Mouse (Mus musculus): ENCODE measurements around the gene Hao1. TPM values are rescaled to one million over a fixed set of nuclear protein-coding genes. Genes with fewer than 3 reads are reported as not detected.

Gene Hao1
- polyA plus RNA-seq, 1 experiment from 2014 or later: 0.11 TPM

GRCm38 (mm10) chr2:134486055-134486834, 67.9 kb downstream of the Hao1 start:
- WGBS: 19% methylated on average over 11 of the region's 11 CpGs
- Histone ChIP-seq H3K4me3 (replicated peaks; ENCODE audit: low read depth, low read length) (no peak overlapping the region), H3K27me3 (ENCODE audit: control insufficient read depth, insufficient read depth, low read length) (no peaks in the 10 kb centered on the region), H3K4me2 (ENCODE audit: low read length) (no peak overlapping the region), H3K4me1 (ENCODE audit: control insufficient read depth, insufficient read depth, low read length) (no peaks in the 10 kb centered on the region), H3K9me3 (ENCODE audit: control insufficient read depth, low read length) (no peaks in the 10 kb centered on the region), H3K36me3 (ENCODE audit: control insufficient read depth, insufficient read depth, low read length) (no peaks in the 10 kb centered on the region), H3K27ac (replicated peaks; ENCODE audit: low read depth, low read length) (no peak overlapping the region), H3K9ac (replicated peaks; ENCODE audit: low read length) (no peak overlapping the region)
- ATAC-seq (ENCODE audit: low FRiP score, low TSS enrichment) (peak; percentile 46; the same call in 1 of the 2 replicates), DNase-seq (peak; percentile 59)

- 42% methylated on average over 4 of the region's 4 CpGs for WGBS
- peak; percentile 79 for DNase-seq
- H3K4me1 ChIP-seq (ENCODE audit: control insufficient read depth, insufficient read depth, low read length): no peaks in the 10 kb centered on the region
Observed at GRCm38 (mm10) chr2:134482683-134483082, 71.5 kb downstream of the Hao1 start.

GRCm38 (mm10) chr2:134481759-134482158, 72.4 kb downstream of the Hao1 start:
- ATAC-seq (ENCODE audit: low FRiP score, low TSS enrichment) (peak; percentile 44; the same call in 1 of the 2 replicates), DNase-seq (peak; percentile 87)
- no peaks in the 10 kb centered on the region for H3K9me3 ChIP-seq (ENCODE audit: control insufficient read depth, low read length)
- H3K27me3 ChIP-seq (ENCODE audit: control insufficient read depth, insufficient read depth, low read length): no peaks in the 10 kb centered on the region
- WGBS: 15% methylated on average over 8 of the region's 8 CpGs
- no peak overlapping the region for H3K9ac ChIP-seq (replicated peaks; ENCODE audit: low read length)
- no peaks in the 10 kb centered on the region for H3K4me1 ChIP-seq (ENCODE audit: control insufficient read depth, insufficient read depth, low read length)
- no peaks in the 10 kb centered on the region for H3K36me3 ChIP-seq (ENCODE audit: control insufficient read depth, insufficient read depth, low read length)
- H3K4me2 ChIP-seq (ENCODE audit: low read length): no peak overlapping the region
- no peak overlapping the region for H3K4me3 ChIP-seq (replicated peaks; ENCODE audit: low read depth, low read length)
- no peak overlapping the region for H3K27ac ChIP-seq (replicated peaks; ENCODE audit: low read depth, low read length)

More at GRCm38 (mm10) chr2:134482683-134483082, 71.5 kb downstream of the Hao1 start:
- no peaks in the 10 kb centered on the region for H3K36me3 ChIP-seq (ENCODE audit: control insufficient read depth, insufficient read depth, low read length)
- H3K27ac ChIP-seq (replicated peaks; ENCODE audit: low read depth, low read length): no peak overlapping the region
- H3K27me3 ChIP-seq (ENCODE audit: control insufficient read depth, insufficient read depth, low read length): no peaks in the 10 kb centered on the region
- H3K4me3 ChIP-seq (replicated peaks; ENCODE audit: low read depth, low read length): no peak overlapping the region
- no peaks in the 10 kb centered on the region for H3K9me3 ChIP-seq (ENCODE audit: control insufficient read depth, low read length)
- peak; percentile 29; the same call in 1 of the 2 replicates for ATAC-seq (ENCODE audit: low FRiP score, low TSS enrichment)
- no peak overlapping the region for H3K9ac ChIP-seq (replicated peaks; ENCODE audit: low read length)
- H3K4me2 ChIP-seq (ENCODE audit: low read length): no peak overlapping the region

- no peaks in the 10 kb centered on the region for H3K4me1 ChIP-seq (ENCODE audit: control insufficient read depth, insufficient read depth, low read length)
- no peak overlapping the region for H3K4me3 ChIP-seq (replicated peaks; ENCODE audit: low read depth, low read length)
- H3K36me3 ChIP-seq (ENCODE audit: control insufficient read depth, insufficient read depth, low read length): no peaks in the 10 kb centered on the region
- no peaks in the 10 kb centered on the region for H3K9me3 ChIP-seq (ENCODE audit: control insufficient read depth, low read length)
- DNase-seq (no peak), ATAC-seq (ENCODE audit: low FRiP score, low TSS enrichment) (no peak)
- no peaks in the 10 kb centered on the region for H3K27me3 ChIP-seq (ENCODE audit: control insufficient read depth, insufficient read depth, low read length)
- 97% methylated on average over 6 of the region's 6 CpGs for WGBS
- no peak overlapping the region for H3K27ac ChIP-seq (replicated peaks; ENCODE audit: low read depth, low read length)
- H3K4me2 ChIP-seq (ENCODE audit: low read length): no peak overlapping the region
- no peak overlapping the region for H3K9ac ChIP-seq (replicated peaks; ENCODE audit: low read length)
Observed at GRCm38 (mm10) chr2:134481174-134481573, 73.0 kb downstream of the Hao1 start.

- WGBS: 90% methylated on average over 2 of the region's 2 CpGs
Observed at GRCm38 (mm10) chr2:134465132-134465531, 89.0 kb downstream of the Hao1 start.

GRCm38 (mm10) chr2:134462321-134462720, 91.8 kb downstream of the Hao1 start:
- no peak overlapping the region for H3K4me3 ChIP-seq (replicated peaks; ENCODE audit: low read depth, low read length)
- no peak overlapping the region for H3K9ac ChIP-seq (replicated peaks; ENCODE audit: low read length)
- no peaks in the 10 kb centered on the region for H3K9me3 ChIP-seq (ENCODE audit: control insufficient read depth, low read length)
- WGBS: 91% methylated on average over 6 of the region's 6 CpGs
- H3K27me3 ChIP-seq (ENCODE audit: control insufficient read depth, insufficient read depth, low read length): no peaks in the 10 kb centered on the region
- no peaks in the 10 kb centered on the region for H3K4me1 ChIP-seq (ENCODE audit: control insufficient read depth, insufficient read depth, low read length)
- no peaks in the 10 kb centered on the region for H3K36me3 ChIP-seq (ENCODE audit: control insufficient read depth, insufficient read depth, low read length)
- no peak overlapping the region for H3K27ac ChIP-seq (replicated peaks; ENCODE audit: low read depth, low read length)
- H3K4me2 ChIP-seq (ENCODE audit: low read length): no peak overlapping the region
- ATAC-seq (ENCODE audit: low FRiP score, low TSS enrichment): no peak
- DNase-seq: no peak

More at GRCm38 (mm10) chr2:134465132-134465531, 89.0 kb downstream of the Hao1 start:
- Histone ChIP-seq H3K36me3 (ENCODE audit: control insufficient read depth, insufficient read depth, low read length) (no peaks in the 10 kb centered on the region), H3K27me3 (ENCODE audit: control insufficient read depth, insufficient read depth, low read length) (no peaks in the 10 kb centered on the region), H3K4me3 (replicated peaks; ENCODE audit: low read depth, low read length) (no peak overlapping the region), H3K9ac (replicated peaks; ENCODE audit: low read length) (no peak overlapping the region), H3K27ac (replicated peaks; ENCODE audit: low read depth, low read length) (no peak overlapping the region), H3K4me2 (ENCODE audit: low read length) (no peak overlapping the region), H3K9me3 (ENCODE audit: control insufficient read depth, low read length) (no peaks in the 10 kb centered on the region), H3K4me1 (ENCODE audit: control insufficient read depth, insufficient read depth, low read length) (no peaks in the 10 kb centered on the region)
- no peak for DNase-seq
- no peak for ATAC-seq (ENCODE audit: low FRiP score, low TSS enrichment)

GRCm38 (mm10) chr2:134460831-134461230, 93.3 kb downstream of the Hao1 start:
- no peak overlapping the region for H3K27ac ChIP-seq (replicated peaks; ENCODE audit: low read depth, low read length)
- H3K9me3 ChIP-seq (ENCODE audit: control insufficient read depth, low read length): no peaks in the 10 kb centered on the region
- peaks cover 5% of the 10 kb centered on the region; the same call in 1 of the 2 replicates for H3K4me1 ChIP-seq (ENCODE audit: control insufficient read depth, insufficient read depth, low read length)
- ATAC-seq (ENCODE audit: low FRiP score, low TSS enrichment): no peak
- DNase-seq: no peak
- no peak overlapping the region for H3K9ac ChIP-seq (replicated peaks; ENCODE audit: low read length)
- no peak overlapping the region for H3K4me3 ChIP-seq (replicated peaks; ENCODE audit: low read depth, low read length)
- 74% methylated on average over 5 of the region's 5 CpGs for WGBS
- H3K36me3 ChIP-seq (ENCODE audit: control insufficient read depth, insufficient read depth, low read length): no peaks in the 10 kb centered on the region
- no peaks in the 10 kb centered on the region for H3K27me3 ChIP-seq (ENCODE audit: control insufficient read depth, insufficient read depth, low read length)
- H3K4me2 ChIP-seq (ENCODE audit: low read length): no peak overlapping the region

- DNase-seq: peak; percentile 43
- no peak for ATAC-seq (ENCODE audit: low FRiP score, low TSS enrichment)
- Histone ChIP-seq H3K9ac (replicated peaks; ENCODE audit: low read length) (no peak overlapping the region), H3K9me3 (ENCODE audit: control insufficient read depth, low read length) (no peaks in the 10 kb centered on the region), H3K4me2 (ENCODE audit: low read length) (peak overlapping the region; percentile 31), H3K4me3 (replicated peaks; ENCODE audit: low read depth, low read length) (no peak overlapping the region), H3K36me3 (ENCODE audit: control insufficient read depth, insufficient read depth, low read length) (no peaks in the 10 kb centered on the region), H3K27me3 (ENCODE audit: control insufficient read depth, insufficient read depth, low read length) (no peaks in the 10 kb centered on the region), H3K4me1 (ENCODE audit: control insufficient read depth, insufficient read depth, low read length) (peaks cover 7% of the 10 kb centered on the region; the same call in 1 of the 2 replicates), H3K27ac (replicated peaks; ENCODE audit: low read depth, low read length) (0 out of 2 replicates have a peak overlapping the region, but pooled peaks have one; percentile 5)
- 17% methylated on average over 7 of the region's 7 CpGs for WGBS
Observed at GRCm38 (mm10) chr2:134456065-134456505, 98.1 kb downstream of the Hao1 start.

GRCm38 (mm10) chr2:134452748-134453147, 101.4 kb downstream of the Hao1 start:
- Histone ChIP-seq H3K4me1 (ENCODE audit: control insufficient read depth, insufficient read depth, low read length) (peaks cover 7% of the 10 kb centered on the region; the same call in 1 of the 2 replicates), H3K36me3 (ENCODE audit: control insufficient read depth, insufficient read depth, low read length) (no peaks in the 10 kb centered on the region)
- no peak for DNase-seq

More at GRCm38 (mm10) chr2:134452748-134453147, 101.4 kb downstream of the Hao1 start:
- H3K9me3 ChIP-seq (ENCODE audit: control insufficient read depth, low read length): no peaks in the 10 kb centered on the region
- ATAC-seq (ENCODE audit: low FRiP score, low TSS enrichment): no peak
- 87% methylated on average over 1 of the region's 1 CpGs for WGBS
- no peak overlapping the region for H3K9ac ChIP-seq (replicated peaks; ENCODE audit: low read length)
- H3K4me3 ChIP-seq (replicated peaks; ENCODE audit: low read depth, low read length): no peak overlapping the region
- H3K27me3 ChIP-seq (ENCODE audit: control insufficient read depth, insufficient read depth, low read length): no peaks in the 10 kb centered on the region
- H3K27ac ChIP-seq (replicated peaks; ENCODE audit: low read depth, low read length): no peak overlapping the region
- H3K4me2 ChIP-seq (ENCODE audit: low read length): no peak overlapping the region
